Mouse (Mus musculus): Measurements from ENCODE around the gene Tex30.
"Not testable (repeated sequence)": the region's sequence is repeated elsewhere in the genome, so short reads cannot be mapped to it uniquely, and the experiment has no call there.

Tex30 gene

GRCm38 (mm10) chr1:44102259-44102717 lies at the start of gene Tex30:
Tex30 (minus strand) TSS chr1:44102441.
- DNase-seq: peak; percentile 96

GRCm38 (mm10) chr1:44148706-44149105 lies 46.5 kb upstream of the Tex30 start:
- no peak for DNase-seq

GRCm38 (mm10) chr1:44147563-44148381 lies 45.5 kb upstream of the Tex30 start, which contains the start of gene Ercc5:
Ercc5 (plus strand) TSS chr1:44147744.
- DNase-seq: peak; percentile 93

GRCm38 (mm10) chr1:44142747-44143146 lies 40.5 kb upstream of the Tex30 start:
- DNase-seq: peak; percentile 48

DNA sequence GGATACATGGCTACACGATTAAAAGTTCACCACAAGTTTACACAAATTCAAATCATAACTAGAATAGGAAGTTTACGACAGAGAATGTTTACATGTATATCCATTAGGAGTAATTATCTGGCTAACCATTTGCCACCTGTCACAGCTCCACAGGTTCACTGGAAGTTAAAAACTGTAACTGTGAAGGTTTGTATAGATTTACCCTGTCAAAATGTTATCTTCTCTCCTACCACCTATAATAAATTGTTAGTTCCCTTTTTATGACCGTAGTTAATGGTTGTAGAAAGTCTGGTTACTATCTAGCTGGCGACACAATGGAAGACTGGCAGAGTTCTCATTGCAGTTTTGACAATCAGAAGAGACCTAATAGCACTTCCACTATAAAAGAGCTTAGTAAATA lies 38.0 kb upstream of the Tex30 start:
- DNase-seq: no peak

- DNase-seq: no peak
Measured at GRCm38 (mm10) chr1:44129929-44130581, 27.8 kb upstream of the Tex30 start.

- no peak for DNase-seq
Measured at GRCm38 (mm10) chr1:44125590-44125989, 23.3 kb upstream of the Tex30 start.

- no peak for DNase-seq
Measured at GRCm38 (mm10) chr1:44122256-44122655, 20.0 kb upstream of the Tex30 start.

GRCm38 (mm10) chr1:44120074-44120406 lies 17.8 kb upstream of the Tex30 start:
- DNase-seq: no peak

- DNase-seq: peak; percentile 89
Measured at GRCm38 (mm10) chr1:44119201-44120073, 17.2 kb upstream of the Tex30 start.

- peak; percentile 95 for DNase-seq
Measured at GRCm38 (mm10) chr1:44118239-44119054, 16.2 kb upstream of the Tex30 start, which contains the start of the genes Kdelc1 and Bivm. Kdelc1 (minus strand) TSS chr1:44118808. Bivm (plus strand) TSS chr1:44118957.

- no peak for DNase-seq
Measured at GRCm38 (mm10) chr1:44117571-44117970, 15.3 kb upstream of the Tex30 start.

GRCm38 (mm10) chr1:44102939-44103338 lies 698 bp upstream of the Tex30 start:
- DNase-seq: no peak

DNA sequence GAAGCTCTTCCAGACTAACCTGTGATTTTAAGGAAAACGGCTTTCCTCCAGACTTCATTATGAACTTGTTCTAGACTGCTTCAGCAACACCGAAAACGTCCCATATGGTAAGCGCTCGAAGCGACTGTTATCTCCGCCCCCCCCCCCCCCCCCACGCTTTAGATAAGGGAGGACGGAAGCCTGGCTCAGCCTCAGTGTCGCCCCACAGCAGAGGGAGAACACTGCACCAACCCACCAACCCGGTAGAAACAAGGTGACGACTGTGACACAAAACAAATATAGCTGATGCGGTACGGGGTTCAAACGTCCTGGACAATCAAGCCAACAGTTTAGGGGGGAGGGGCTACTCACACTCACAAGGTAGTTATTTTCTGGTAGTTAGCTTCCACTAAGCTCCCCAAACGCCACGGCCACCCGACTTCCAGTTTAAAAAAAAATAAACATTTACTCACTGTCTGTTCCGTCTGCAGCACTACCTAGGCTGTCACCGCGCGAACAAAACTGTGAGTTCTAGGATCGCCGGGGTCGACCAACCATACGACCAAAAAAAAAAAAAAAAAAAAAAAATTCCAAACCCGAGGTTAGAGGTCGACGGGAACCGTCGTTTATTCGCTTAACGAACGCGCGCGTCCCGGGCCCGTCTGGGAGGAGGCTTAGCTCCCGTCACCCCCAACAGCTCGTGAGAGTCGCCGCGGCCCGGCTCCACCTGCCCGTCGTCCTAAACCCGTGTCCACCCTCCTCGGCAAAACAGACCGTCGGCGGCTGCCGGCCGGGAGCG lies 604 bp downstream of the Tex30 start:
- no peak for DNase-seq

DNA sequence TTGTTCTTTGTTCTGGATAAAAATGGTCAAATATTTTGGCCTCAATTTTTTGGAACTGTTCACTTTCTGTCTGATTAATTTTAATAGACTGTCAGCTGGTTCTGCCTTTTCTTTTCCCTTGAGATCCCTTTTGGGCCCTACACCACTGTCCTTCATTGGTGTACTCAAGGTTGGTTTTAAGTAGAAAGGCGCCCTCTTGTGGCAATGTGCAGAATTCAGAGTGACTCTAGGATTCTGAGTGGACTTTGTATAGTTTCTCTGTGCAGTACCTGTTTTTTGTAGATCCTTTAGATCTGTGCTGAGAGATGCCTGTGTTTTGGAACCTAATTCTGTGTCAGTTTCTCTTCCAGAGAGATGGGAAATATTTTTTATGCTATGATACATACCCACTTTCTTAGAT lies 37.6 kb downstream of the Tex30 start:
- DNase-seq: peak; percentile 50

DNA sequence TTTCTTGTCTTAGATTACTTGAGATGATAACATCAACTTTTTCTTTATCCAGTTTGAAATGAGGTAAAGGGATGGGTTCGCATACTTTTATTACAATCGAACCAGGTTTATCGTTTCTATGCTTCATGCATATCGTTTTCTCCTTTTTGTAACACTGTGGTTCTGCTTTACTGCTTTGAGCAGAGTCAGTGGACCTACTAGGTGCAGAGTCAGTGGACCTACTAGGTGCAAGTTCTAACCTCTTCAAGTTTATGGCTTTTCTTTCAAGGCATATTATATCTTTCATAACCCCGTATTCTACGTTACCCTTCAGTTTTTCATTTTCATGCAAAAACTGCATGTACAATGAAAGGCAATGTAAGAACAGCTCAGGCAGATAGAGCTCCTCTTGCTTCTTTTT lies 38.8 kb downstream of the Tex30 start:
- no peak for DNase-seq

- no peak for DNase-seq
Measured at GRCm38 (mm10) chr1:44061836-44062235, 40.4 kb downstream of the Tex30 start, which contains the start of gene Gm8251. Gm8251 (minus strand) TSS chr1:44061936.

DNA sequence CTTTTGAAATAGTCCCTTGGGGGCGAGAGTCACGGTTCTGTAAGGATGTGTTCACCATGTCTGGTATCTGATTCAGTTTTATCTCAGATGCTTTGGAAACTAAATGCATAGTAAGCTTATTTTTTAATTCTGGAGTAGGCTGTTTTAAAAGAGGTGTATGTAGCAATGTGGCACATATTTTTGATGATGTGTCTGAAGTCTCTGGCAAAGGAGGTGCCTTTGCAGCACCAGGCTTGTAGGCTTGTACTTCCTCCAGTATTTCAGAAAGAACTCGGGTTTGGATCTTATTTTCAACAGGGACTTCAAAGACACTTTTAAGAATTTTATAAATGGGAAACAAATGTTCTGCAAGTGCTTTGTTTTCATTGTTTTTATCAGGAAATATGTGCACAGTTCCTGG lies 44.4 kb downstream of the Tex30 start:
- no peak for DNase-seq

GRCm38 (mm10) chr1:44046556-44046955 lies 55.7 kb downstream of the Tex30 start:
- no peak for DNase-seq

DNA sequence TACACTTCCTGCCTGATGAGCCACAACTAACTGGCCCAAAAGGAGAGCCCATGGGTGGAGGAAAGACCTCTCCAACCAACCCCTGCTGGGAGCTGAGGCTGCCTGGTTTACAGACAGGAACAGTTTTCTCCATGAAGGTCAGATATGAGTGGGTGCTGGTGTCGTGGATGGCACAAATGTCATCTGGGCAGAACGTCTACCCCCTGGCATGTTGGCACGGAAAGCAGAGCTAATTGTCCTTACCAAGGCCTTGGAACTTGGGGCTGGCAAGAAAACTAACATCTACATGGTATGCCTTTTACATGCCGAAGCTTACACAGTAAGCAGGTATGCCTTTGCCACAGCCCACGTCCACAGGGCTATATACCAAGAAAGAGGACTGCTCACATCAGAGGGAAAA lies 56.6 kb downstream of the Tex30 start:
- not testable (repeated sequence) for DNase-seq

- no peak for DNase-seq
Measured at GRCm38 (mm10) chr1:44042555-44042915, 59.7 kb downstream of the Tex30 start.

Data from right cerebral cortex, adult 18-20 months (tissue).